Mouse (Mus musculus): ENCODE results near the gene Mdn1. TPM values are rescaled to one million over a fixed set of nuclear protein-coding genes. Genes with fewer than 3 reads are reported as not detected.

The Mdn1 gene
- polyA plus RNA-seq, 1 experiment: 8.7 TPM

GRCm38 (mm10) chr4:32817478-32817877 is 160.6 kb downstream of the Mdn1 start:
- no peaks in the 10 kb centered on the region for H3K79me2 ChIP-seq (ENCODE audit: control insufficient read depth, insufficient read depth)
- H3K36me3 ChIP-seq (ENCODE audit: control insufficient read depth, insufficient read depth): no peaks in the 10 kb centered on the region
- no peak overlapping the region for H3ac ChIP-seq (ENCODE audit: control insufficient read depth, insufficient read length)
- no peak overlapping the region for H3K4me2 ChIP-seq (ENCODE audit: low read depth)
- no peak overlapping the region for H3K4me3 ChIP-seq
- peaks cover 4% of the 10 kb centered on the region for H3K27me3 ChIP-seq (ENCODE audit: control insufficient read depth, insufficient read depth, insufficient read length)
- TF ChIP-seq TCF12 (IDR thresholded peaks at IDR 0.05; ENCODE audit: insufficient read depth, poor library complexity, severe bottlenecking): no peak
- no peak for TF ChIP-seq MYOD1 (IDR thresholded peaks at IDR 0.05; ENCODE audit: control insufficient read depth in 1 of 3, insufficient read length in 2 of 3, low read depth in 2 of 3)
- no peak for TF ChIP-seq CEBPB (IDR thresholded peaks at IDR 0.05; ENCODE audit: insufficient read depth, poor library complexity, severe bottlenecking)
- no peak for TF ChIP-seq MYOG (IDR thresholded peaks at IDR 0.05; ENCODE audit: control insufficient read depth in 1 of 3, insufficient read depth in 1 of 3, insufficient read length in 2 of 3, low read depth in 2 of 3)
- no peak for TF ChIP-seq REST (IDR thresholded peaks at IDR 0.05; ENCODE audit: insufficient read depth, insufficient read length)
- TF ChIP-seq POLR2A (IDR thresholded peaks at IDR 0.05; ENCODE audit: insufficient read length, low read depth): no peak
- no peak for TF ChIP-seq E2F4 (IDR thresholded peaks at IDR 0.05; ENCODE audit: insufficient read depth)
- no peak for TF ChIP-seq POLR2AphosphoS2 (IDR thresholded peaks at IDR 0.05; ENCODE audit: insufficient read length, low read depth)
- TF ChIP-seq USF1 (IDR thresholded peaks at IDR 0.05; ENCODE audit: low read depth): no peak
- no peak for TF ChIP-seq MAX (IDR thresholded peaks at IDR 0.05; ENCODE audit: low read depth)
- no peak for TF ChIP-seq TCF3 (IDR thresholded peaks at IDR 0.05; ENCODE audit: insufficient read length, low read depth)
- no peak for TF ChIP-seq SRF (IDR thresholded peaks at IDR 0.05; ENCODE audit: control insufficient read depth, insufficient read length, low read depth)

- no peaks in the 10 kb centered on the region for H3K79me2 ChIP-seq (ENCODE audit: control insufficient read depth, insufficient read depth)
- no peak for TF ChIP-seq TCF3 (IDR thresholded peaks at IDR 0.05; ENCODE audit: insufficient read length, low read depth)
- TF ChIP-seq SRF (IDR thresholded peaks at IDR 0.05; ENCODE audit: control insufficient read depth, insufficient read length, low read depth): no peak
- TF ChIP-seq CEBPB (IDR thresholded peaks at IDR 0.05; ENCODE audit: insufficient read depth, poor library complexity, severe bottlenecking): no peak
- TF ChIP-seq TCF12 (IDR thresholded peaks at IDR 0.05; ENCODE audit: insufficient read depth, poor library complexity, severe bottlenecking): no peak
- no peak for TF ChIP-seq MYOG (IDR thresholded peaks at IDR 0.05; ENCODE audit: control insufficient read depth in 1 of 3, insufficient read depth in 1 of 3, insufficient read length in 2 of 3, low read depth in 2 of 3)
- no peak for TF ChIP-seq POLR2A (IDR thresholded peaks at IDR 0.05; ENCODE audit: insufficient read length, low read depth)
- TF ChIP-seq E2F4 (IDR thresholded peaks at IDR 0.05; ENCODE audit: insufficient read depth): no peak
- no peak for TF ChIP-seq USF1 (IDR thresholded peaks at IDR 0.05; ENCODE audit: low read depth)
- TF ChIP-seq MYOD1 (IDR thresholded peaks at IDR 0.05; ENCODE audit: control insufficient read depth in 1 of 3, insufficient read length in 2 of 3, low read depth in 2 of 3): no peak
- H3ac ChIP-seq (ENCODE audit: control insufficient read depth, insufficient read length): no peak overlapping the region
- no peak overlapping the region for H3K4me2 ChIP-seq (ENCODE audit: low read depth)
- no peak overlapping the region for H3K4me3 ChIP-seq
- no peaks in the 10 kb centered on the region for H3K36me3 ChIP-seq (ENCODE audit: control insufficient read depth, insufficient read depth)
- H3K27me3 ChIP-seq (ENCODE audit: control insufficient read depth, insufficient read depth, insufficient read length): peaks cover 4% of the 10 kb centered on the region
These were observed 163.8 kb downstream of the Mdn1 start for GRCm38 (mm10) chr4:32820676-32821075.

GRCm38 (mm10) chr4:32824254-32824653 is 167.3 kb downstream of the Mdn1 start:
- no peak overlapping the region for H3K4me2 ChIP-seq (ENCODE audit: low read depth)
- TF ChIP-seq MAX (IDR thresholded peaks at IDR 0.05; ENCODE audit: low read depth) (no peak), USF1 (IDR thresholded peaks at IDR 0.05; ENCODE audit: low read depth) (no peak), TCF12 (IDR thresholded peaks at IDR 0.05; ENCODE audit: insufficient read depth, poor library complexity, severe bottlenecking) (no peak), E2F4 (IDR thresholded peaks at IDR 0.05; ENCODE audit: insufficient read depth) (no peak), MYOD1 (IDR thresholded peaks at IDR 0.05; ENCODE audit: control insufficient read depth in 1 of 3, insufficient read length in 2 of 3, low read depth in 2 of 3) (no peak), CEBPB (IDR thresholded peaks at IDR 0.05; ENCODE audit: insufficient read depth, poor library complexity, severe bottlenecking) (no peak), POLR2A (IDR thresholded peaks at IDR 0.05; ENCODE audit: insufficient read length, low read depth) (no peak), SRF (IDR thresholded peaks at IDR 0.05; ENCODE audit: control insufficient read depth, insufficient read length, low read depth) (no peak), TCF3 (IDR thresholded peaks at IDR 0.05; ENCODE audit: insufficient read length, low read depth) (no peak), POLR2AphosphoS2 (IDR thresholded peaks at IDR 0.05; ENCODE audit: insufficient read length, low read depth) (no peak), REST (IDR thresholded peaks at IDR 0.05; ENCODE audit: insufficient read depth, insufficient read length) (no peak), MYOG (IDR thresholded peaks at IDR 0.05; ENCODE audit: control insufficient read depth in 1 of 3, insufficient read depth in 1 of 3, insufficient read length in 2 of 3, low read depth in 2 of 3) (no peak)
- H3K4me3 ChIP-seq: no peak overlapping the region
- no peak overlapping the region for H3ac ChIP-seq (ENCODE audit: control insufficient read depth, insufficient read length)
- H3K36me3 ChIP-seq (ENCODE audit: control insufficient read depth, insufficient read depth): no peaks in the 10 kb centered on the region
- H3K79me2 ChIP-seq (ENCODE audit: control insufficient read depth, insufficient read depth): no peaks in the 10 kb centered on the region
- H3K27me3 ChIP-seq (ENCODE audit: control insufficient read depth, insufficient read depth, insufficient read length): no peaks in the 10 kb centered on the region

Other genes with a start within 250 kb of the Mdn1 start
- gene Gja10, start 54.4 kb upstream of the Mdn1 start, polyA plus RNA-seq (2012; fragmentation: generic; extraction: Trizol): not detected
- gene Casp8ap2, start 41.7 kb upstream of the Mdn1 start, polyA plus RNA-seq (2012; fragmentation: generic; extraction: Trizol): 1.8 TPM
- 37.0 TPM for gene Lyrm2, start 143.1 kb downstream of the Mdn1 start, polyA plus RNA-seq (2012; fragmentation: generic; extraction: Trizol)